ENCODE assay signal across 24 mouse cellular contexts in the genomic region with DNA sequence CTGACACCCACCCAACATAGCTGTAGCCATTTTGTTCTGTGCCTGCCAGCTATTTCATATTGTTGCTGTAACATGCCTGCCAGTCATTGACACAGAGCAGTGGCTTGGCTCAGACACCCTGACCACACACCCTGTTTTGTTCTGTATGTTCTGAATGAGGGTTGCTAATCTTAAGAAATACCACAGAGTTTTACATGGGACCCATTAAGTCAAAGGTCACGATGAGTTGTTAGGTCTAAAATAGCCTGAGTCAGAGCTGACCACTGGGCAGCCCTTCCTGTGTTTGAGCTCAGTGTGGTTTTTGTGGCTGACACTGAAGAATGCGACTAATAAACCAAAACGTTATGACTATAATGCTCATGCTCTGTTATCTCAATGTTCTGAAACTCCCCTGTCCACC. TPM values are rescaled to one million over a fixed set of nuclear protein-coding genes. Genes with fewer than 3 reads are reported as not detected.
DNase-seq lines count a peak whose midpoint lies in the region; ATAC-seq and TF ChIP-seq lines count a peak whose summit lies in the region.
"Had no signal": no experiment of that assay in that cellular context is flagged by ENCODE, and none has a peak within 500 bp of the region (broad histone marks: within the 10 kb centered on the region; RNA-seq: fewer than 3 reads in every experiment).

No protein-coding gene starts in this region.

- CTCF ChIA-PET in Patski (lab: Charles Lee) = interaction anchor here (0.7 to 2.0 kb wide), 5 partner anchors 15 to 143 kb away, joined by 3 to 8 read pairs (median 5); no protein-coding TSS in a partner anchor

- ATAC-seq in Patski = peak; percentile 58
- ATAC-seq in stomach, postnatal 0 days (ENCODE audit: low FRiP score, low TSS enrichment) = no peak
- ATAC-seq in erythroid progenitor cell, adult 5-6 weeks (replicated peaks; ENCODE audit: low FRiP score, poor library complexity, severe bottlenecking) = no peak
- ATAC-seq: forebrain, postnatal 0 days; midbrain, embryonic 15.5 days had no signal

- no peak overlapping the region for H3K4me3 ChIP-seq in lung, adult 2 months (replicated peaks; ENCODE audit: extremely low read depth, low read depth, low read length)
- no peak overlapping the region for H3K4me3 ChIP-seq in macrophage (ENCODE audit: inconsistent target)
- H3K4me3 ChIP-seq in stomach, postnatal 0 days (ENCODE audit: low read depth, low read length) = no peak overlapping the region
- H3K4me3 ChIP-seq: heart, embryonic 12.5 days; layer of hippocampus, adult 2 months; midbrain, embryonic 15.5 days had no signal

- H3K4me2 ChIP-seq in stomach, postnatal 0 days (replicated peaks; ENCODE audit: low read depth) = no peak overlapping the region
- H3K4me2 ChIP-seq: heart, embryonic 12.5 days; hindbrain, embryonic 14.5 days; midbrain, embryonic 15.5 days had no signal

- peak overlapping the region; percentile 25 for H3K27ac ChIP-seq in macrophage
- H3K27ac ChIP-seq in stomach, postnatal 0 days (replicated peaks) = peak overlapping the region; percentile 35
- H3K27ac ChIP-seq: hindbrain, embryonic 14.5 days; layer of hippocampus, adult 2 months; midbrain, embryonic 15.5 days had no signal

- H3K4me1 ChIP-seq in lung, adult 2 months (ENCODE audit: control insufficient read depth, insufficient read depth, low read length) = peaks cover 2% of the 10 kb centered on the region
- peaks cover 4% of the 10 kb centered on the region; the same call in 1 of the 2 replicates for H3K4me1 ChIP-seq in stomach, postnatal 0 days (replicated peaks; ENCODE audit: control insufficient read depth, insufficient read depth)
- H3K4me1 ChIP-seq: heart, embryonic 12.5 days; midbrain, embryonic 15.5 days had no signal

- in situ Hi-C loops in Patski (cut with MboI; ENCODE audit: low pct_unique_long_range_greater_than_20kb) = no loop called here

- DNase-seq in lung, postnatal 25 days (ENCODE audit: low spot score) = peak; percentile 62
- DNase-seq in lung, adult 2 months = no peak
- DNase-seq in Patski (ENCODE audit: low read depth, low spot score) = peak; percentile 75
- DNase-seq in stomach, postnatal 0 days (ENCODE audit: low spot score) = no peak
- DNase-seq in thymus, postnatal 25 days = no peak
- DNase-seq in B cell, adult 2 months = no peak
- DNase-seq: adrenal gland, postnatal 10 days; cerebellum, adult 11 months; forebrain, postnatal 0 days; heart, postnatal 14 days; kidney, adult 8-10 months; kidney, postnatal 14 days; layer of hippocampus, postnatal 36 days; liver; thymus, postnatal 14 days had no signal

- H3K9ac ChIP-seq in stomach, postnatal 0 days (ENCODE audit: low read length) = no peak overlapping the region
- H3K9ac ChIP-seq: forebrain, postnatal 0 days; heart, embryonic 12.5 days; hindbrain, embryonic 14.5 days; midbrain, embryonic 15.5 days had no signal

- 67% methylated on average over 3 of the region's 3 CpGs for WGBS in lung, adult 2 months
- whole genome bisulfite sequencing in macrophage (ENCODE audit: missing documents) = 8% methylated on average over 3 of the region's 3 CpGs
- WGBS in stomach, postnatal 0 days = 66% methylated on average over 3 of the region's 3 CpGs

- H3K9me3 ChIP-seq in stomach, postnatal 0 days (ENCODE audit: control insufficient read depth, low read length) = no peaks in the 10 kb centered on the region
- H3K9me3 ChIP-seq: heart, embryonic 12.5 days; midbrain, embryonic 15.5 days had no signal

- no peaks in the 10 kb centered on the region for H3K79me2 ChIP-seq in macrophage (ENCODE audit: inconsistent target)

- POLR2A ChIA-PET in Patski (lab: Charles Lee) = no interaction called here

- no peak for TF ChIP-seq EP300 in stomach, postnatal 0 days (optimal IDR thresholded peaks at IDR 0.05)

- no peak for TF ChIP-seq CTCF in lung, adult 2 months (IDR thresholded peaks at IDR 0.05; ENCODE audit: insufficient read depth, low read length)
- TF ChIP-seq CTCF in Patski (IDR thresholded peaks at IDR 0.05) = no peak
- TF ChIP-seq CTCF in stomach, postnatal 0 days (IDR thresholded peaks at IDR 0.05; ENCODE audit: low read depth) = no peak

- no peak for TF ChIP-seq POLR2A in lung, adult 2 months (IDR thresholded peaks at IDR 0.05; ENCODE audit: borderline replicate concordance, extremely low read depth, low read depth, low read length)

- H3K27me3 ChIP-seq in Patski = no peaks in the 10 kb centered on the region
- no peaks in the 10 kb centered on the region for H3K27me3 ChIP-seq in stomach, postnatal 0 days (ENCODE audit: control insufficient read depth, insufficient read depth, low read length)
- H3K27me3 ChIP-seq: midbrain, embryonic 15.5 days had no signal

- no peaks in the 10 kb centered on the region for H3K36me3 ChIP-seq in macrophage (ENCODE audit: inconsistent target)
- no peaks in the 10 kb centered on the region for H3K36me3 ChIP-seq in stomach, postnatal 0 days (ENCODE audit: control insufficient read depth, insufficient read depth, low read length)
- H3K36me3 ChIP-seq: heart, embryonic 12.5 days; midbrain, embryonic 15.5 days had no signal

RNA-seq across cellular contexts. Expression of gene Slc16a11, which starts 14.2 kb away (rescaled TPM):
- polyA plus RNA-seq in lung, adult 2 months (2012; rRNA removed) = 211 and 239 TPM in 2 replicates
- polyA plus RNA-seq in Patski (2021) = 1.9 TPM
- total RNA-seq in macrophage (2018; cell fraction: chromatin; rRNA removed) = not detected
- total RNA-seq in macrophage (2018; cell fraction: cytosol; rRNA removed) = under 1 TPM in 1 of 26 experiments, not detected in 25; 0.14 TPM
- total RNA-seq in macrophage (2018; cell fraction: nucleus; rRNA removed) = 1 to 10 TPM in 1 of 26 experiments, not detected in 25; 1.7 TPM
- polyA plus RNA-seq in macrophage (2018) = not detected in 3 replicates
- polyA plus RNA-seq in stomach, postnatal 0 days (2015; fragmentation: Nextera tagmentation; extraction: Ambion mirVana) = 2.5 and 3.1 TPM in 2 replicates
- not detected in 2 replicates for total RNA-seq in erythroid progenitor cell, adult 5-6 weeks (2015; ENCODE audit: low replicate concordance)
- total RNA-seq in erythroid progenitor cell, adult 5-6 weeks (2017; ENCODE audit: low replicate concordance) = not detected in 2 replicates
- total RNA-seq: gastrocnemius, postnatal 4 days; megakaryocyte-erythroid progenitor cell, adult 5-6 weeks had no signal

RNA-seq across cellular contexts. Expression of gene Slc16a13, which starts 22.5 kb away (rescaled TPM):
- polyA plus RNA-seq in lung, adult 2 months (2012; rRNA removed) = 9.2 and 11.3 TPM in 2 replicates
- polyA plus RNA-seq in Patski (2021) (12.2 TPM), macrophage (2018) (7.4 to 12.5 TPM (median 10.7 TPM) in 3 replicates)
- 10 to 100 TPM in 8 of 26 experiments, 1 to 10 TPM in 17, not detected in 1; 1.1 to 13.1 (median 5.3) TPM for total RNA-seq in macrophage (2018; cell fraction: chromatin; rRNA removed)
- 10 to 100 TPM in 11 of 26 experiments, 1 to 10 TPM in 15; 5.0 to 15.5 (median 9.5) TPM for total RNA-seq in macrophage (2018; cell fraction: cytosol; rRNA removed)
- 10 to 100 TPM in 13 of 26 experiments, 1 to 10 TPM in 13; 2.6 to 21.5 (median 10.2) TPM for total RNA-seq in macrophage (2018; cell fraction: nucleus; rRNA removed)
- 5.7 and 6.1 TPM in 2 replicates for polyA plus RNA-seq in stomach, postnatal 0 days (2015; fragmentation: Nextera tagmentation; extraction: Ambion mirVana)
- total RNA-seq in erythroid progenitor cell, adult 5-6 weeks (2015; ENCODE audit: low replicate concordance) = 0.72 and 0.84 TPM in 2 replicates
- total RNA-seq in erythroid progenitor cell, adult 5-6 weeks (2017; ENCODE audit: low replicate concordance) = 0.39 and 2.3 TPM in 2 replicates

RNA-seq across cellular contexts. Expression of gene Bcl6b, which starts 31.3 kb away (rescaled TPM):
- 21.9 and 25.6 TPM in 2 replicates for polyA plus RNA-seq in lung, adult 2 months (2012; rRNA removed)
- polyA plus RNA-seq in Patski (2021) (not detected), macrophage (2018) (0.14 TPM in 1 of 3 replicates, not detected in the others)
- not detected for total RNA-seq in macrophage (2018; cell fraction: chromatin; rRNA removed)
- under 1 TPM in 12 of 26 experiments, not detected in 14; 0.03 to 0.33 (median 0.09) TPM for total RNA-seq in macrophage (2018; cell fraction: cytosol; rRNA removed)
- 1 to 10 TPM in 2 of 26 experiments, under 1 TPM in 5, not detected in 19; 0.19 to 1.3 (median 0.23) TPM for total RNA-seq in macrophage (2018; cell fraction: nucleus; rRNA removed)
- 3.2 and 3.6 TPM in 2 replicates for polyA plus RNA-seq in stomach, postnatal 0 days (2015; fragmentation: Nextera tagmentation; extraction: Ambion mirVana)
- 1.8 TPM in 1 of 2 replicates, not detected in the other for total RNA-seq in erythroid progenitor cell, adult 5-6 weeks (2015; ENCODE audit: low replicate concordance)
- total RNA-seq in erythroid progenitor cell, adult 5-6 weeks (2017; ENCODE audit: low replicate concordance) = 0.61 and 2.3 TPM in 2 replicates
- total RNA-seq: MEL had no signal

RNA-seq across cellular contexts. Expression of gene 0610010K14Rik, which starts 39.4 kb away (rescaled TPM):
- polyA plus RNA-seq in lung, adult 2 months (2012; rRNA removed) = 79.0 and 80.9 TPM in 2 replicates
- polyA plus RNA-seq in Patski (2021) (50.1 TPM), macrophage (2018) (55.0 to 61.6 TPM (median 59.2 TPM) in 3 replicates)
- 10 to 100 TPM in 15 of 26 experiments, 1 to 10 TPM in 11; 3.2 to 41.6 (median 12.0) TPM for total RNA-seq in macrophage (2018; cell fraction: chromatin; rRNA removed)
- total RNA-seq in macrophage (2018; cell fraction: cytosol; rRNA removed) = 10 to 100 TPM; 27.5 to 53.2 (median 39.7) TPM
- 10 to 100 TPM in 21 of 26 experiments, 1 to 10 TPM in 5; 5.8 to 55.5 (median 12.9) TPM for total RNA-seq in macrophage (2018; cell fraction: nucleus; rRNA removed)
- polyA plus RNA-seq in stomach, postnatal 0 days (2015; fragmentation: Nextera tagmentation; extraction: Ambion mirVana) = 81.0 and 83.6 TPM in 2 replicates
- 31.4 and 102 TPM in 2 replicates for total RNA-seq in erythroid progenitor cell, adult 5-6 weeks (2015; ENCODE audit: low replicate concordance)
- total RNA-seq in erythroid progenitor cell, adult 5-6 weeks (2017; ENCODE audit: low replicate concordance) = 14.5 and 24.2 TPM in 2 replicates

RNA-seq across cellular contexts. Expression of gene Gm21988, which starts 41.3 kb away (rescaled TPM):
- 6.6 and 7.2 TPM in 2 replicates for polyA plus RNA-seq in lung, adult 2 months (2012; rRNA removed)
- polyA plus RNA-seq in Patski (2021) (4.3 TPM), macrophage (2018) (2.6 to 6.0 TPM (median 4.8 TPM) in 3 replicates)
- 1 to 10 TPM in 25 of 26 experiments, under 1 TPM in 1; 0.60 to 8.8 (median 3.3) TPM for total RNA-seq in macrophage (2018; cell fraction: chromatin; rRNA removed)
- 1 to 10 TPM; 2.5 to 9.0 (median 4.9) TPM for total RNA-seq in macrophage (2018; cell fraction: cytosol; rRNA removed)
- 1 to 10 TPM in 25 of 26 experiments, not detected in 1; 1.0 to 7.4 (median 3.1) TPM for total RNA-seq in macrophage (2018; cell fraction: nucleus; rRNA removed)
- 7.5 and 10.1 TPM in 2 replicates for polyA plus RNA-seq in stomach, postnatal 0 days (2015; fragmentation: Nextera tagmentation; extraction: Ambion mirVana)
- not detected in 2 replicates for total RNA-seq in erythroid progenitor cell, adult 5-6 weeks (2015; ENCODE audit: low replicate concordance)
- 4.1 TPM in 1 of 2 replicates, not detected in the other for total RNA-seq in erythroid progenitor cell, adult 5-6 weeks (2017; ENCODE audit: low replicate concordance)

Comparison
In these comparisons a context has a peak if more than half of its experiments do, and no peak if none do; other contexts are left out.
1. DNase-seq: peak in lung, postnatal 25 days (single experiment) and Patski (single experiment); none in lung, adult 2 months (single experiment), stomach, postnatal 0 days (single experiment), thymus, postnatal 25 days (single experiment) and B cell, adult 2 months (0 of 2).
2. RNA of gene Slc16a11, which starts 14.2 kb away (polyA plus RNA-seq): 211 to 239 TPM in lung, adult 2 months; 2.5 to 3.1 TPM in stomach, postnatal 0 days, 1.9 TPM in Patski (single experiment) and not detected in macrophage; every median in the first group is over 10 times any median in the second.